Mouse (Mus musculus) G1E (cell line): ENCODE measurements around the gene Apom.

Experiments
- CTCF ChIP-seq: IDR thresholded peaks from 2 replicates; pipeline ENCODE4 v1.5.1; 2012; ENCODE audit warnings: low read depth, low read length, inconsistent platforms, mixed read lengths
- GATA1 ChIP-seq: IDR thresholded peaks from 2 replicates; pipeline ENCODE4 v1.6.1; 2012; ENCODE audit warnings: borderline replicate concordance, low read length, inconsistent platforms, mixed read lengths
- GATA2 ChIP-seq: IDR thresholded peaks from 2 replicates; pipeline ENCODE4 v1.6.1; 2012; ENCODE audit warnings: low read depth, low read length, inconsistent platforms, borderline replicate concordance
- POLR2AphosphoS5 ChIP-seq: IDR thresholded peaks from 2 replicates; pipeline ENCODE4 v1.6.1; 2012; ENCODE audit warnings: low read depth, low read length, inconsistent platforms; ENCODE audit not compliant: insufficient replicate concordance

GRCm38 (mm10) chr17:35082841-35083576 is 48.8 kb downstream of the Apom start:
- TF ChIP-seq CTCF (no peak), GATA1 (no peak), GATA2 (no peak), POLR2AphosphoS5 (no peak)
